Mouse (Mus musculus): ENCODE results near the gene Sh2d2a. TPM values are rescaled to one million over a fixed set of nuclear protein-coding genes. Genes with fewer than 3 reads are reported as not detected.
"Not testable (repeated sequence)": the region's sequence is repeated elsewhere in the genome, so short reads cannot be mapped to it uniquely, and the experiment has no call there.

Gene Sh2d2a
- polyA plus RNA-seq, 1 experiment from 2014 or later: not detected

- WGBS: 82% methylated on average over 3 of the region's 3 CpGs
- DNase-seq (ENCODE audit: low spot score): no peak
- Histone ChIP-seq H3K27me3 (ENCODE audit: control insufficient read depth, insufficient read depth, low read length) (no peaks in the 10 kb centered on the region), H3K9me3 (ENCODE audit: control insufficient read depth, low read length) (no peaks in the 10 kb centered on the region), H3K27ac (replicated peaks; ENCODE audit: low read depth, low read length) (no peak overlapping the region), H3K4me2 (ENCODE audit: low read depth, severe bottlenecking) (no peak overlapping the region), H3K4me3 (ENCODE audit: low read depth, low read length) (no peak overlapping the region), H3K9ac (ENCODE audit: low read length) (no peak overlapping the region; the same call in 1 of the 2 replicates), H3K4me1 (ENCODE audit: control insufficient read depth, insufficient read depth, low read length) (no peaks in the 10 kb centered on the region), H3K36me3 (ENCODE audit: control insufficient read depth, insufficient read depth, low read length) (no peaks in the 10 kb centered on the region)
- ATAC-seq (ENCODE audit: insufficient number of reproducible peaks, low FRiP score, low TSS enrichment, low read depth): no peak
These were observed 46.9 kb downstream of the Sh2d2a start for GRCm38 (mm10) chr3:87893367-87893905.

- WGBS: 81% methylated on average over 3 of the region's 3 CpGs
- ATAC-seq (ENCODE audit: insufficient number of reproducible peaks, low FRiP score, low TSS enrichment, low read depth) (no peak), DNase-seq (ENCODE audit: low spot score) (no peak)
These were observed 52.7 kb downstream of the Sh2d2a start for GRCm38 (mm10) chr3:87899266-87899665.

GRCm38 (mm10) chr3:87899776-87900175 lies 53.2 kb downstream of the Sh2d2a start:
- H3K27ac ChIP-seq (replicated peaks; ENCODE audit: low read depth, low read length): no peak overlapping the region
- no peak overlapping the region for H3K4me3 ChIP-seq (ENCODE audit: low read depth, low read length)
- no peak overlapping the region for H3K4me2 ChIP-seq (ENCODE audit: low read depth, severe bottlenecking)
- ATAC-seq (ENCODE audit: insufficient number of reproducible peaks, low FRiP score, low TSS enrichment, low read depth): no peak
- no peaks in the 10 kb centered on the region for H3K4me1 ChIP-seq (ENCODE audit: control insufficient read depth, insufficient read depth, low read length)
- no peak for DNase-seq (ENCODE audit: low spot score)
- H3K9me3 ChIP-seq (ENCODE audit: control insufficient read depth, low read length): no peaks in the 10 kb centered on the region
- H3K36me3 ChIP-seq (ENCODE audit: control insufficient read depth, insufficient read depth, low read length): no peaks in the 10 kb centered on the region
- no peak overlapping the region for H3K9ac ChIP-seq (ENCODE audit: low read length)
- no peaks in the 10 kb centered on the region for H3K27me3 ChIP-seq (ENCODE audit: control insufficient read depth, insufficient read depth, low read length)
- WGBS: 76% methylated on average over 3 of the region's 3 CpGs

More at GRCm38 (mm10) chr3:87899266-87899665, 52.7 kb downstream of the Sh2d2a start:
- H3K9ac ChIP-seq (ENCODE audit: low read length): no peak overlapping the region
- no peaks in the 10 kb centered on the region for H3K36me3 ChIP-seq (ENCODE audit: control insufficient read depth, insufficient read depth, low read length)
- H3K9me3 ChIP-seq (ENCODE audit: control insufficient read depth, low read length): no peaks in the 10 kb centered on the region
- no peaks in the 10 kb centered on the region for H3K27me3 ChIP-seq (ENCODE audit: control insufficient read depth, insufficient read depth, low read length)
- H3K27ac ChIP-seq (replicated peaks; ENCODE audit: low read depth, low read length): no peak overlapping the region
- no peak overlapping the region for H3K4me3 ChIP-seq (ENCODE audit: low read depth, low read length)
- H3K4me2 ChIP-seq (ENCODE audit: low read depth, severe bottlenecking): no peak overlapping the region
- no peaks in the 10 kb centered on the region for H3K4me1 ChIP-seq (ENCODE audit: control insufficient read depth, insufficient read depth, low read length)

DNA sequence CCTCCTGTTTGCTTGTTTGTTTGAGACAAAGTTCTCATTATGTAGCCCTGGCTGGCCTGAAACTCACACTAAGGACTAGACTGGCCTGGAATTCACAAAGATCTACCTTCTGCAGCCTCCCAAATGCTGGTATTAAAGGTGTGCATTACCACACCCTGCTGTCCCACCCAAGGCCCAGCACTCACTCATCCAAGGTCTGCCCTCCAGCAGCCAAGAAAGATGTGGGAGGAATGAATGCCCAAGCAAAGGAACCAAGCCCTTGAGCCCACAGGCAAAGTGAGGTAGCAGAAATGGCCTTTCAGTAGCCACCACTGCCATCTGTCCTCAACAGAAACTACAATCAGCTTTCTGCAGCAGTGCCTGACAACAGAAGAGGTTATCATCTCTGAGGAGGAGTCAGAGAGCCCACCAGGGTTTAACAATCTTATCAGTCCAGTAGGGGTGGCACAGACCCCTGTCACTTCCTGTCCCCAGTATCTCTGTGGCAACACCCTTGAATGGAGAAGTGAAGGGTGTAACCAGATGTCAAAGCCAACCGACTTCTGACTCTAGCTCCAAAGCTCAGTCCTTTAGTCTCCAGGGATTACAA lies 54.6 kb downstream of the Sh2d2a start:
- Histone ChIP-seq H3K4me3 (ENCODE audit: low read depth, low read length) (no peak overlapping the region), H3K9me3 (ENCODE audit: control insufficient read depth, low read length) (no peaks in the 10 kb centered on the region), H3K27ac (replicated peaks; ENCODE audit: low read depth, low read length) (no peak overlapping the region; the same call in 1 of the 2 replicates), H3K9ac (ENCODE audit: low read length) (no peak overlapping the region), H3K4me2 (ENCODE audit: low read depth, severe bottlenecking) (no peak overlapping the region), H3K36me3 (ENCODE audit: control insufficient read depth, insufficient read depth, low read length) (no peaks in the 10 kb centered on the region), H3K4me1 (ENCODE audit: control insufficient read depth, insufficient read depth, low read length) (no peaks in the 10 kb centered on the region), H3K27me3 (ENCODE audit: control insufficient read depth, insufficient read depth, low read length) (no peaks in the 10 kb centered on the region)
- no peak for ATAC-seq (ENCODE audit: insufficient number of reproducible peaks, low FRiP score, low TSS enrichment, low read depth)
- DNase-seq (ENCODE audit: low spot score): no peak
- WGBS: 56% methylated on average over 1 of the region's 1 CpGs

DNA sequence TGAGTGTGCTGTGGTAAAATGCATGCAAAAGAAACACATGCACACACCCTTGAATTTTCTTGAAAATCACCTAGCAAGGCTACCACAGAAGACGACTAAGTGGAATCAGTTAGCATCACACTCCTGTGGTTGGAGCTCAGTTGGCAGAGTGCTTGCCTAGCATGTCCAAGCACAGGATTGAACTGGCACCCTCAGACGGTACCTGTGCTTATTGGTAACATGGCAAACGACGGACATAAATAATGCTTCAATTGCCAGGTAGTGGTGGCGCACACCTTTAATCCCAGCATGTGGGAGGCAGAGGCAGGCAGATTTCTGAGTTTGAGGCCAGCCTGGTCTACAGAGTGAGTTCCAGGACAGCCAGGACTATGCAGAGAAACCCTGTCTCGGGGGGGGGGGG lies 55.4 kb downstream of the Sh2d2a start:
- H3K27ac ChIP-seq (replicated peaks; ENCODE audit: low read depth, low read length); H3K4me1 ChIP-seq (ENCODE audit: control insufficient read depth, insufficient read depth, low read length): not testable (repeated sequence)

GRCm38 (mm10) chr3:87903821-87904220 lies 57.3 kb downstream of the Sh2d2a start:
- Histone ChIP-seq H3K4me2 (ENCODE audit: low read depth, severe bottlenecking) (no peak overlapping the region; the same call in 1 of the 2 replicates), H3K27me3 (ENCODE audit: control insufficient read depth, insufficient read depth, low read length) (no peaks in the 10 kb centered on the region), H3K4me3 (ENCODE audit: low read depth, low read length) (no peak overlapping the region), H3K36me3 (ENCODE audit: control insufficient read depth, insufficient read depth, low read length) (no peaks in the 10 kb centered on the region), H3K9ac (ENCODE audit: low read length) (no peak overlapping the region), H3K27ac (replicated peaks; ENCODE audit: low read depth, low read length) (peak overlapping the region; percentile 58), H3K4me1 (ENCODE audit: control insufficient read depth, insufficient read depth, low read length) (peaks cover 10% of the 10 kb centered on the region; the same call in 1 of the 2 replicates), H3K9me3 (ENCODE audit: control insufficient read depth, low read length) (no peaks in the 10 kb centered on the region)
- no peak for ATAC-seq (ENCODE audit: insufficient number of reproducible peaks, low FRiP score, low TSS enrichment, low read depth)
- 50% methylated on average over 5 of the region's 5 CpGs for WGBS
- no peak for DNase-seq (ENCODE audit: low spot score)

More for the DNA sequence above, 55.4 kb downstream of the Sh2d2a start:
- not testable (repeated sequence) for ATAC-seq (ENCODE audit: insufficient number of reproducible peaks, low FRiP score, low TSS enrichment, low read depth); H3K4me2 ChIP-seq (ENCODE audit: low read depth, severe bottlenecking); H3K9ac ChIP-seq (ENCODE audit: low read length); H3K9me3 ChIP-seq (ENCODE audit: control insufficient read depth, low read length); H3K27me3 ChIP-seq (ENCODE audit: control insufficient read depth, insufficient read depth, low read length); H3K36me3 ChIP-seq (ENCODE audit: control insufficient read depth, insufficient read depth, low read length); H3K4me3 ChIP-seq (ENCODE audit: low read depth, low read length); DNase-seq (ENCODE audit: low spot score)
- WGBS: 78% methylated on average over 6 of the region's 6 CpGs

Other genes starting within 250 kb of the Sh2d2a start
- gene Arhgef11, start 229.2 kb upstream of the Sh2d2a start, polyA plus RNA-seq (2014; fragmentation: Nextera tagmentation; extraction: Ambion mirVana): 15.4 and 16.2 TPM in 2 replicates
- 0.26 and 0.43 TPM in 2 replicates for gene Lrrc71, start 98.1 kb upstream of the Sh2d2a start, polyA plus RNA-seq (2014; fragmentation: Nextera tagmentation; extraction: Ambion mirVana)
- gene Ntrk1, start 51.6 kb upstream of the Sh2d2a start, polyA plus RNA-seq (2014; fragmentation: Nextera tagmentation; extraction: Ambion mirVana): 0.21 and 0.44 TPM in 2 replicates
- gene Insrr, start 49.8 kb upstream of the Sh2d2a start, polyA plus RNA-seq (2014; fragmentation: Nextera tagmentation; extraction: Ambion mirVana): 0.12 and 0.26 TPM in 2 replicates
- 9.4 and 11.3 TPM in 2 replicates for gene Pear1, start 22.4 kb upstream of the Sh2d2a start, polyA plus RNA-seq (2014; fragmentation: Nextera tagmentation; extraction: Ambion mirVana)
- gene Prcc, start 38.9 kb downstream of the Sh2d2a start, polyA plus RNA-seq (2014; fragmentation: Nextera tagmentation; extraction: Ambion mirVana): 24.1 and 24.4 TPM in 2 replicates
- gene Hdgf, start 59.6 kb downstream of the Sh2d2a start, polyA plus RNA-seq (2014; fragmentation: Nextera tagmentation; extraction: Ambion mirVana): 305 and 311 TPM in 2 replicates
- gene Mrpl24, start 72.8 kb downstream of the Sh2d2a start, polyA plus RNA-seq (2014; fragmentation: Nextera tagmentation; extraction: Ambion mirVana): 76.2 and 76.8 TPM in 2 replicates
- gene Isg20l2, start 83.6 kb downstream of the Sh2d2a start, polyA plus RNA-seq (2014; fragmentation: Nextera tagmentation; extraction: Ambion mirVana): 51.7 and 67.0 TPM in 2 replicates
- gene Rrnad1, start 84.0 kb downstream of the Sh2d2a start, polyA plus RNA-seq (2014; fragmentation: Nextera tagmentation; extraction: Ambion mirVana): 17.2 and 19.5 TPM in 2 replicates
- gene Crabp2, start 101.9 kb downstream of the Sh2d2a start, polyA plus RNA-seq (2014; fragmentation: Nextera tagmentation; extraction: Ambion mirVana): 796 and 836 TPM in 2 replicates
- 7.9 and 8.8 TPM in 2 replicates for gene Nes, start 124.3 kb downstream of the Sh2d2a start, polyA plus RNA-seq (2014; fragmentation: Nextera tagmentation; extraction: Ambion mirVana)
- gene Bcan, start 153.5 kb downstream of the Sh2d2a start, polyA plus RNA-seq (2014; fragmentation: Nextera tagmentation; extraction: Ambion mirVana): not detected in 2 replicates
- 0.44 TPM in 1 of 2 replicates, not detected in the other for gene Hapln2, start 180.8 kb downstream of the Sh2d2a start, polyA plus RNA-seq (2014; fragmentation: Nextera tagmentation; extraction: Ambion mirVana)
- 36.9 and 44.1 TPM in 2 replicates for gene Gpatch4, start 196.4 kb downstream of the Sh2d2a start, polyA plus RNA-seq (2014; fragmentation: Nextera tagmentation; extraction: Ambion mirVana)
- 171 and 172 TPM in 2 replicates for gene Naxe, start 211.7 kb downstream of the Sh2d2a start, polyA plus RNA-seq (2014; fragmentation: Nextera tagmentation; extraction: Ambion mirVana)
- gene Ttc24, start 231.5 kb downstream of the Sh2d2a start, polyA plus RNA-seq (2014; fragmentation: Nextera tagmentation; extraction: Ambion mirVana): not detected in 2 replicates
- gene Iqgap3, start 235.2 kb downstream of the Sh2d2a start, polyA plus RNA-seq (2014; fragmentation: Nextera tagmentation; extraction: Ambion mirVana): 16.0 and 19.6 TPM in 2 replicates